Mouse (Mus musculus) midbrain, embryonic 11.5 days (tissue): Measurements from ENCODE around the gene Prkag2. TPM values are rescaled to one million over a fixed set of nuclear protein-coding genes. Genes with fewer than 3 reads are reported as not detected.

Source experiments
- ATAC-seq: fragments of 200-750 bp; cut with Nextera tagmentation; 2 replicates; pipeline ENCODE4 v1.8.0; 2017; ENCODE audit warnings: moderate TSS enrichment, moderate library complexity; ENCODE audit not compliant: low FRiP score
- DNase-seq: peaks from one replicate; pipeline ENCODE4 v3.0.0; 2015; ENCODE audit warnings: low spot score; ENCODE audit errors: missing footprints
- H3K27ac ChIP-seq: fragments of 300-500 bp; sonication (generic); 2 replicates; pipeline ENCODE4 v1.5.1; 2014; ENCODE audit warnings: low read depth, low read length
- H3K27me3 ChIP-seq: fragments of 300-500 bp; sonication (generic); 2 replicates; pipeline ENCODE4 v1.6.1; 2014; ENCODE audit warnings: mild to moderate bottlenecking, low read length, moderate library complexity, mixed read lengths; ENCODE audit not compliant: control insufficient read depth, insufficient read depth
- H3K36me3 ChIP-seq: fragments of 300-500 bp; sonication (generic); 2 replicates; pipeline ENCODE4 v1.6.1; 2014; ENCODE audit warnings: mild to moderate bottlenecking, low read length, moderate library complexity, mixed read lengths; ENCODE audit not compliant: control insufficient read depth, insufficient read depth
- H3K4me1 ChIP-seq: fragments of 300-500 bp; sonication (generic); 2 replicates; pipeline ENCODE4 v1.6.1; 2014; ENCODE audit warnings: low read length; ENCODE audit not compliant: control insufficient read depth, insufficient read depth
- H3K4me2 ChIP-seq: fragments of 300-500 bp; sonication (generic); 2 replicates; pipeline ENCODE4 v1.6.1; 2014; ENCODE audit warnings: mild to moderate bottlenecking, moderate library complexity
- H3K4me3 ChIP-seq: fragments of 300-500 bp; sonication (generic); 2 replicates; pipeline ENCODE4 v1.5.1; 2014; ENCODE audit warnings: low read depth, low read length
- H3K9ac ChIP-seq: fragments of 300-500 bp; sonication (generic); 2 replicates; pipeline ENCODE4 v1.6.1; 2014; ENCODE audit warnings: low read length
- H3K9me3 ChIP-seq: fragments of 300-500 bp; sonication (generic); 2 replicates; pipeline ENCODE4 v1.6.1; 2016; ENCODE audit warnings: low read length; ENCODE audit not compliant: control insufficient read depth
- WGBS: fragments of 180-500 bp; shearing (Covaris S2); extraction: QIAGEN DNeasy Blood & Tissue Kit; methylation state at CpG from one replicate; pipeline ENCODE4 v1.1.7; 2014; 5-methylcytosine and 5-hydroxymethylcytosine counted together
- polyA plus RNA-seq: library from polyadenylated mRNA; unstranded; fragments of >200 nt; fragmentation: Nextera tagmentation; extraction: Ambion mirVana; gene quantifications from 2 replicates; pipeline ENCODE4 v1.2.1, GENCODE M21; 2014

The Prkag2 gene
- polyA plus RNA-seq, 1 experiment from 2014 or later: 59.8 TPM

GRCm38 (mm10) chr5:24960791-24961190 lies 139.7 kb downstream of the Prkag2 start:
- no peaks in the 10 kb centered on the region for H3K36me3 ChIP-seq
- ATAC-seq: no peak
- no peak overlapping the region for H3K9ac ChIP-seq
- H3K9me3 ChIP-seq: no peaks in the 10 kb centered on the region
- H3K4me1 ChIP-seq: no peaks in the 10 kb centered on the region
- H3K4me3 ChIP-seq: no peak overlapping the region
- WGBS: 92% methylated on average over 5 of the region's 5 CpGs
- H3K4me2 ChIP-seq: no peak overlapping the region
- no peak for DNase-seq
- no peaks in the 10 kb centered on the region for H3K27me3 ChIP-seq
- no peak overlapping the region for H3K27ac ChIP-seq

DNA sequence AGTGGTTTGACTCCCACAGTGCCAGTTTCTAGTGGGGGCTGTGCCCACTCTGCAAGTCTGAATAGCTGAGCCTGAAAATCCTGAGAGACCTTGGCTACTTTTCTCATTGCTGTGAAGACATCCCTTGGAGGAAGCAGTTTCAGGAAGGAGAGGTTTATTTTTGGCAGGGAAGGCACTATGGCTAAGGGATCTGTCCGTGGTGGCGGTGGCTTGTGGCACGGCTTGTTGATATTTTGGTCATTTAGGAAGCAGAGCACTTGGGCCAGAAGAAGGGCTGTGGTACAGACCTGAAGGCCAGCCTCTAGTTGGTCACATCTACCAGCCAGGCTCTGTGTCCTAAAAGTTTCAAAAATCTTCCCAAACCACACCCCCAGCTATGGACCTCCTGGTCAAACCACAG lies 140.7 kb downstream of the Prkag2 start:
- 80% methylated on average over 3 of the region's 3 CpGs for WGBS
- ATAC-seq (no peak), DNase-seq (no peak)
- Histone ChIP-seq H3K36me3 (no peaks in the 10 kb centered on the region), H3K4me3 (no peak overlapping the region), H3K27ac (no peak overlapping the region), H3K4me1 (no peaks in the 10 kb centered on the region), H3K9ac (no peak overlapping the region), H3K4me2 (no peak overlapping the region), H3K27me3 (no peaks in the 10 kb centered on the region), H3K9me3 (no peaks in the 10 kb centered on the region)

DNA sequence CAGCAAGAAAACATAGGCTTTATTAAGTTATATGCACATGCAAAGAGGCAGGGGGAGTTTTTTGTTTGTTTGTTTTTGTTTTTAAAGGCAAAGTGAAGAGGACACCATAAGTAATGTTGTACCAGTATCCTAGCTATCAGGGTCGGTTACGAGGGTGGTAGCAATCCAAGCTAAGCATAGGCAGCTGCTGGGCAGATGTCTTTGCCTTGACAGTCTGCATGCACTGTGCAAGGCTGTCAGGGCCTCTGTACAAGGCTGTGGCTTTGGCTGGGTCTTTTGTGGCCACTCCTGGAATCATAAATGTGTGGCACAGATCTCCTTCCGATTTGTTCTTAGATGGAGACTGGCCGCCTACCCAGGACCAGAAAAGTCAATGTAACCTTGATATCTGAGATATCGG lies 141.8 kb downstream of the Prkag2 start:
- Histone ChIP-seq H3K4me1 (no peaks in the 10 kb centered on the region), H3K9me3 (no peaks in the 10 kb centered on the region), H3K27ac (no peak overlapping the region), H3K36me3 (no peaks in the 10 kb centered on the region), H3K4me2 (no peak overlapping the region), H3K4me3 (no peak overlapping the region), H3K27me3 (no peaks in the 10 kb centered on the region), H3K9ac (no peak overlapping the region)
- 91% methylated on average over 5 of the region's 5 CpGs for WGBS
- DNase-seq: no peak
- no peak for ATAC-seq

- 88% methylated on average over 7 of the region's 7 CpGs for WGBS
- no peak for ATAC-seq
Observed at GRCm38 (mm10) chr5:24956891-24957290, 143.6 kb downstream of the Prkag2 start.

DNA sequence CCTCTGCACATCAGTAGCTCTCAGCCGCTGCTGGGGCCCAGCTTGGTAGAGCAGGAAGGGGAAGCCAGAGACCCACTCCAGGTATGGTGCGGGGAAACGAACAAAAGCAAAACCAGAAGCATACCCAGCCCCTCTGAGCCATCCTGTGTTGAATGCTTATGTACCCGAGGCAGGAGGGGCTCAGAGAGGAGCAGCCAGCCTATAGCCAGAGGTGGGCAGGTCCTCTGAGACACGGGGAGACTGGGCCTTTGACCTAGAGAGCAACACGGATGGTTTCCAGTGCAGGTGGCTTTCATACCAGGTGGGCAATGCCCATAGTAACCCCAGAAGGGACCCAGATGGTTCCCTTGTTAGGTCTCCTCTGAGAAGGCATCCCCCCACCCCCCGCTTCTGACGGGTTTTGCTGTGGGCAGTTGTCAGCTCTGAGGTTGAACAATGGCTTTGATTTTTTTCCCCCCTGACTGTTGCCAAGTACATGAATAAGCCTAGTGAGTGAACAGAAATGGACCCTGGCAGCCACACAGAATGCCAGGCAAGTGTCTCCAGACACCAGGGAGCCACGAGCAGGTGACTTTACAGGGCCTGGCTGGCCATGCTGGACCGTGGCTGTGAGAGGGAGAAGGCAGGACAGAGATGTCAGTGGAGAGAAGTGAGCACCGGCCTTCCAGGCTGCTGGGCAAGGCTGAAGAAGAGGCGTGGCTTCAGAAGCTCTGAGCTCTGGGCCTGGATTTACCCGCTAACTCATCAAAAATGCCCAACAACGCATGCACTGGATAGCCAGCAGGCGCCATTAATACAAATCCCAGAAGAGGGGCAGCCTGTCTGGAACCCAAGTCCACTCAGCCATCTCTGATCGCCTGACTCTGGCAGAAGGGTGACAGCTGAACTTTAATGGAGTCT lies 147.3 kb downstream of the Prkag2 start:
- no peak for ATAC-seq

More at GRCm38 (mm10) chr5:24956891-24957290, 143.6 kb downstream of the Prkag2 start:
- no peaks in the 10 kb centered on the region for H3K36me3 ChIP-seq
- H3K4me1 ChIP-seq: no peaks in the 10 kb centered on the region
- H3K4me2 ChIP-seq: no peak overlapping the region
- no peak overlapping the region for H3K4me3 ChIP-seq
- H3K27me3 ChIP-seq: no peaks in the 10 kb centered on the region
- no peaks in the 10 kb centered on the region for H3K9me3 ChIP-seq
- DNase-seq: no peak
- H3K27ac ChIP-seq: no peak overlapping the region
- no peak overlapping the region for H3K9ac ChIP-seq

GRCm38 (mm10) chr5:24952212-24952611 lies 148.2 kb downstream of the Prkag2 start:
- 82% methylated on average over 6 of the region's 6 CpGs for WGBS
- DNase-seq (no peak), ATAC-seq (no peak)

More for the DNA sequence above, 147.3 kb downstream of the Prkag2 start:
- 73% methylated on average over 16 of the region's 16 CpGs for WGBS
- Histone ChIP-seq H3K9ac (no peak overlapping the region), H3K27me3 (no peaks in the 10 kb centered on the region), H3K27ac (no peak overlapping the region), H3K9me3 (no peaks in the 10 kb centered on the region), H3K4me3 (no peak overlapping the region), H3K4me2 (no peak overlapping the region), H3K4me1 (no peaks in the 10 kb centered on the region), H3K36me3 (no peaks in the 10 kb centered on the region)
- no peak for DNase-seq

GRCm38 (mm10) chr5:24950891-24951574 lies 149.4 kb downstream of the Prkag2 start:
- WGBS: 75% methylated on average over 7 of the region's 7 CpGs
- Histone ChIP-seq H3K27me3 (no peaks in the 10 kb centered on the region), H3K36me3 (no peaks in the 10 kb centered on the region), H3K9me3 (no peaks in the 10 kb centered on the region), H3K4me1 (no peaks in the 10 kb centered on the region), H3K27ac (no peak overlapping the region), H3K4me3 (no peak overlapping the region), H3K9ac (no peak overlapping the region), H3K4me2 (no peak overlapping the region)
- no peak for ATAC-seq
- no peak for DNase-seq

More at GRCm38 (mm10) chr5:24952212-24952611, 148.2 kb downstream of the Prkag2 start:
- no peaks in the 10 kb centered on the region for H3K9me3 ChIP-seq
- H3K4me3 ChIP-seq: no peak overlapping the region
- no peak overlapping the region for H3K9ac ChIP-seq
- H3K27me3 ChIP-seq: no peaks in the 10 kb centered on the region
- H3K4me1 ChIP-seq: no peaks in the 10 kb centered on the region
- no peak overlapping the region for H3K4me2 ChIP-seq
- H3K27ac ChIP-seq: no peak overlapping the region
- H3K36me3 ChIP-seq: no peaks in the 10 kb centered on the region

DNA sequence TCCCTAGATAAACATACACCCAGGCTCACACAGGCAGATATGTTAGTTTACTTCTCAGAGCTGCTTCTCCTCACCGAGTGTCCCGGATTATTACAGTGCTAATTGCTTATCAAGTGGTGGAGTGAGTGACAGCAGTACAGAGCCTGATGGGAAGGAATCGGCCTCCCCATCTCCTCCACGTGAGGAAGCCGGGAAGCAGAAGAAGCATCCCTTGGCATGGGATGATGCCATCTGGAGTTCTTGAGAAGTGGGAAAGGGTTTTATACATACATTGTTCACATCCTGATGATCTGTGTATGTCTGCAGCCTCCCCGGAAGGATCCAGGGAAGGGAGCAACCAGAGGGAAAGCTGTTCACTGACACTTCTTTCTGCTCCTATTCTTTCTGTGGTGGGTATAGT lies 150.4 kb downstream of the Prkag2 start:
- Histone ChIP-seq H3K9ac (no peak overlapping the region), H3K27ac (no peak overlapping the region), H3K36me3 (no peaks in the 10 kb centered on the region), H3K27me3 (no peaks in the 10 kb centered on the region), H3K4me3 (no peak overlapping the region), H3K4me1 (no peaks in the 10 kb centered on the region), H3K4me2 (no peak overlapping the region), H3K9me3 (no peaks in the 10 kb centered on the region)
- WGBS: 88% methylated on average over 6 of the region's 6 CpGs
- DNase-seq (no peak), ATAC-seq (no peak)
